Mouse (Mus musculus): ENCODE measurements at regions not wholly inside any gene's neighbourhood (a gene's known extent, or its start where the extent isn't known, plus 50 kb on each side); places are given as distances from the start of the nearest gene placed in this dataset.

- DNase-seq (ENCODE audit: low read depth, low spot score), result no peak
- no peaks in the 10 kb centered on the region for H3K4me1 ChIP-seq (ENCODE audit: control insufficient read depth in 2 of 2, insufficient read depth in 2 of 2, low read length in 2 of 2, poor library complexity in 1 of 2)
- no peak for TF ChIP-seq ZNF384 (IDR thresholded peaks at IDR 0.05; ENCODE audit: low read depth, low read length)
- TF ChIP-seq HCFC1 (IDR thresholded peaks at IDR 0.05; ENCODE audit: borderline replicate concordance, insufficient read depth, low read length), result no peak
- no peak for TF ChIP-seq CHD2 (IDR thresholded peaks at IDR 0.05; ENCODE audit: low read depth, low read length)
- no peak for TF ChIP-seq MAFK (IDR thresholded peaks at IDR 0.05; ENCODE audit: insufficient read depth, low read depth, low read length)
- TF ChIP-seq ZC3H11A (IDR thresholded peaks at IDR 0.05; ENCODE audit: borderline replicate concordance, low read depth, low read length), result no peak
- no peak overlapping the region for H3K9ac ChIP-seq (ENCODE audit: insufficient read depth, low read depth, low read length, poor library complexity, severe bottlenecking)
- H3K27ac ChIP-seq (ENCODE audit: insufficient read depth, low read depth, low read length, poor library complexity, severe bottlenecking), result no peak overlapping the region
- in situ Hi-C loops (cut with MboI; ENCODE audit: low sequenced_read_pairs in 2 of 2, unreplicated experiment in 2 of 2), result no loop called here
- H3K4me3 ChIP-seq (ENCODE audit: insufficient read depth in 1 of 2, low read depth in 1 of 2, low read length in 2 of 2, poor library complexity in 1 of 2, severe bottlenecking in 1 of 2), result no peak overlapping the region
- no peaks in the 10 kb centered on the region for H3K9me3 ChIP-seq (ENCODE audit: control insufficient read depth, insufficient read depth, low read depth, low read length)
- H3K36me3 ChIP-seq (ENCODE audit: control insufficient read depth, insufficient read depth, low read length, poor library complexity, severe bottlenecking), result no peaks in the 10 kb centered on the region
Observed at GRCm38 (mm10) chr1:148917062-148917461, 1044.0 kb downstream of the Pla2g4a start.

- no peaks in the 10 kb centered on the region for H3K36me3 ChIP-seq (ENCODE audit: control insufficient read depth, insufficient read depth, low read length, poor library complexity, severe bottlenecking)
- DNase-seq (ENCODE audit: low read depth, low spot score), result no peak
- in situ Hi-C loops (cut with MboI; ENCODE audit: low sequenced_read_pairs in 2 of 2, unreplicated experiment in 2 of 2), result no loop called here
- H3K27ac ChIP-seq (ENCODE audit: insufficient read depth, low read depth, low read length, poor library complexity, severe bottlenecking), result no peak overlapping the region
- H3K9ac ChIP-seq (ENCODE audit: insufficient read depth, low read depth, low read length, poor library complexity, severe bottlenecking), result no peak overlapping the region
- H3K4me3 ChIP-seq (ENCODE audit: insufficient read depth in 1 of 2, low read depth in 1 of 2, low read length in 2 of 2, poor library complexity in 1 of 2, severe bottlenecking in 1 of 2), result no peak overlapping the region
- TF ChIP-seq ZNF384 (IDR thresholded peaks at IDR 0.05; ENCODE audit: low read depth, low read length), result no peak
- no peak for TF ChIP-seq MAFK (IDR thresholded peaks at IDR 0.05; ENCODE audit: insufficient read depth, low read depth, low read length)
- no peak for TF ChIP-seq CHD2 (IDR thresholded peaks at IDR 0.05; ENCODE audit: low read depth, low read length)
- TF ChIP-seq HCFC1 (IDR thresholded peaks at IDR 0.05; ENCODE audit: borderline replicate concordance, insufficient read depth, low read length), result no peak
- no peak for TF ChIP-seq ZC3H11A (IDR thresholded peaks at IDR 0.05; ENCODE audit: borderline replicate concordance, low read depth, low read length)
- no peaks in the 10 kb centered on the region for H3K9me3 ChIP-seq (ENCODE audit: control insufficient read depth, insufficient read depth, low read depth, low read length)
- H3K4me1 ChIP-seq (ENCODE audit: control insufficient read depth in 2 of 2, insufficient read depth in 2 of 2, low read length in 2 of 2, poor library complexity in 1 of 2), result no peaks in the 10 kb centered on the region
Observed at GRCm38 (mm10) chr1:148912819-148913218, 1048.3 kb downstream of the Pla2g4a start.

GRCm38 (mm10) chr1:148904067-148904466 lies 1057.0 kb downstream of the Pla2g4a start:
- H3K36me3 ChIP-seq (ENCODE audit: control insufficient read depth, insufficient read depth, low read length, poor library complexity, severe bottlenecking), result no peaks in the 10 kb centered on the region
- TF ChIP-seq CHD2 (IDR thresholded peaks at IDR 0.05; ENCODE audit: low read depth, low read length), result no peak
- TF ChIP-seq HCFC1 (IDR thresholded peaks at IDR 0.05; ENCODE audit: borderline replicate concordance, insufficient read depth, low read length), result no peak
- TF ChIP-seq ZC3H11A (IDR thresholded peaks at IDR 0.05; ENCODE audit: borderline replicate concordance, low read depth, low read length), result no peak
- TF ChIP-seq ZNF384 (IDR thresholded peaks at IDR 0.05; ENCODE audit: low read depth, low read length), result no peak
- no peak for TF ChIP-seq MAFK (IDR thresholded peaks at IDR 0.05; ENCODE audit: insufficient read depth, low read depth, low read length)
- DNase-seq (ENCODE audit: low read depth, low spot score), result no peak
- H3K4me1 ChIP-seq (ENCODE audit: control insufficient read depth in 2 of 2, insufficient read depth in 2 of 2, low read length in 2 of 2, poor library complexity in 1 of 2), result no peaks in the 10 kb centered on the region
- H3K27ac ChIP-seq (ENCODE audit: insufficient read depth, low read depth, low read length, poor library complexity, severe bottlenecking), result no peak overlapping the region
- H3K9me3 ChIP-seq (ENCODE audit: control insufficient read depth, insufficient read depth, low read depth, low read length), result no peaks in the 10 kb centered on the region
- H3K9ac ChIP-seq (ENCODE audit: insufficient read depth, low read depth, low read length, poor library complexity, severe bottlenecking), result no peak overlapping the region
- H3K4me3 ChIP-seq (ENCODE audit: insufficient read depth in 1 of 2, low read depth in 1 of 2, low read length in 2 of 2, poor library complexity in 1 of 2, severe bottlenecking in 1 of 2), result no peak overlapping the region
- in situ Hi-C loops (cut with MboI; ENCODE audit: low sequenced_read_pairs in 2 of 2, unreplicated experiment in 2 of 2), result no loop called here

- Histone ChIP-seq H3K36me3 (ENCODE audit: control insufficient read depth, insufficient read depth, low read length, poor library complexity, severe bottlenecking) (no peaks in the 10 kb centered on the region), H3K9me3 (ENCODE audit: control insufficient read depth, insufficient read depth, low read depth, low read length) (no peaks in the 10 kb centered on the region), H3K4me1 (ENCODE audit: control insufficient read depth in 2 of 2, insufficient read depth in 2 of 2, low read length in 2 of 2, poor library complexity in 1 of 2) (no peaks in the 10 kb centered on the region), H3K9ac (ENCODE audit: insufficient read depth, low read depth, low read length, poor library complexity, severe bottlenecking) (no peak overlapping the region), H3K27ac (ENCODE audit: insufficient read depth, low read depth, low read length, poor library complexity, severe bottlenecking) (no peak overlapping the region), H3K4me3 (ENCODE audit: insufficient read depth in 1 of 2, low read depth in 1 of 2, low read length in 2 of 2, poor library complexity in 1 of 2, severe bottlenecking in 1 of 2) (no peak overlapping the region)
- in situ Hi-C loops (cut with MboI; ENCODE audit: low sequenced_read_pairs in 2 of 2, unreplicated experiment in 2 of 2), result no loop called here
- no peak for DNase-seq (ENCODE audit: low read depth, low spot score)
- TF ChIP-seq MAFK (IDR thresholded peaks at IDR 0.05; ENCODE audit: insufficient read depth, low read depth, low read length) (no peak), CHD2 (IDR thresholded peaks at IDR 0.05; ENCODE audit: low read depth, low read length) (no peak), ZNF384 (IDR thresholded peaks at IDR 0.05; ENCODE audit: low read depth, low read length) (no peak), ZC3H11A (IDR thresholded peaks at IDR 0.05; ENCODE audit: borderline replicate concordance, low read depth, low read length) (no peak), HCFC1 (IDR thresholded peaks at IDR 0.05; ENCODE audit: borderline replicate concordance, insufficient read depth, low read length) (no peak)
Observed at GRCm38 (mm10) chr1:148903093-148903492, 1058.0 kb downstream of the Pla2g4a start.
